Mouse (Mus musculus) layer of hippocampus, adult 9-10 months (tissue): Measurements from ENCODE around the gene Them7.

Experiments
- DNase-seq: peaks from one replicate; pipeline ENCODE4 v3.0.0; 2022; ENCODE audit warnings: low spot score

Them7 gene

GRCm38 (mm10) chr2:105311414-105311813 is 87.3 kb downstream of the Them7 start:
- DNase-seq = no peak

GRCm38 (mm10) chr2:105311991-105312390 is 87.9 kb downstream of the Them7 start:
- DNase-seq = no peak

GRCm38 (mm10) chr2:105313077-105313476 is 89.0 kb downstream of the Them7 start:
- DNase-seq = no peak

GRCm38 (mm10) chr2:105317556-105318184 is 93.5 kb downstream of the Them7 start:
- DNase-seq = no peak

- DNase-seq = no peak
These were observed 101.9 kb downstream of the Them7 start for GRCm38 (mm10) chr2:105326067-105326466.

GRCm38 (mm10) chr2:105330024-105330423 is 105.9 kb downstream of the Them7 start:
- no peak for DNase-seq

- DNase-seq = no peak
These were observed 109.0 kb downstream of the Them7 start for GRCm38 (mm10) chr2:105333107-105333506.

- DNase-seq = peak; percentile 54
These were observed 110.0 kb downstream of the Them7 start for GRCm38 (mm10) chr2:105333976-105334713.

- DNase-seq = no peak
These were observed 111.5 kb downstream of the Them7 start for GRCm38 (mm10) chr2:105335661-105336060.

GRCm38 (mm10) chr2:105336314-105337027 is 112.4 kb downstream of the Them7 start:
- no peak for DNase-seq

- no peak for DNase-seq
These were observed 113.2 kb downstream of the Them7 start for GRCm38 (mm10) chr2:105337171-105337875.

GRCm38 (mm10) chr2:105339993-105340392 is 115.9 kb downstream of the Them7 start:
- DNase-seq = no peak

- DNase-seq = no peak
These were observed 124.8 kb downstream of the Them7 start for GRCm38 (mm10) chr2:105348886-105349285.

- DNase-seq = no peak
These were observed 132.7 kb downstream of the Them7 start for GRCm38 (mm10) chr2:105356791-105357190.

GRCm38 (mm10) chr2:105358040-105358439 is 133.9 kb downstream of the Them7 start:
- DNase-seq = no peak

GRCm38 (mm10) chr2:105367623-105368022 is 143.5 kb downstream of the Them7 start:
- DNase-seq = no peak

GRCm38 (mm10) chr2:105370240-105370639 is 146.1 kb downstream of the Them7 start:
- no peak for DNase-seq

- DNase-seq = no peak
These were observed 146.6 kb downstream of the Them7 start for GRCm38 (mm10) chr2:105370698-105371097.

GRCm38 (mm10) chr2:105372156-105372555 is 148.0 kb downstream of the Them7 start:
- no peak for DNase-seq

GRCm38 (mm10) chr2:105372727-105373126 is 148.6 kb downstream of the Them7 start:
- no peak for DNase-seq

GRCm38 (mm10) chr2:105373658-105374057 is 149.5 kb downstream of the Them7 start:
- DNase-seq = no peak

GRCm38 (mm10) chr2:105375261-105375660 is 151.1 kb downstream of the Them7 start:
- no peak for DNase-seq
